Mouse (Mus musculus): ENCODE measurements around the gene Prph.

- no peak for TF ChIP-seq POLR2A (IDR thresholded peaks at IDR 0.05; ENCODE audit: control insufficient read depth, extremely low read depth, insufficient read depth, low read length, poor library complexity)
- TF ChIP-seq CTCF (IDR thresholded peaks at IDR 0.05; ENCODE audit: borderline replicate concordance, control insufficient read depth, extremely low read depth, insufficient read depth, low read length, poor library complexity) = no peak
Measured at GRCm38 (mm10) chr15:99055040-99055439, at the start of gene Prph.
